Mouse (Mus musculus): ENCODE measurements around the gene Dusp3.
A peak's percentile ranks its signal among the peaks of the same experiment; 100 is the strongest.
"Not testable (repeated sequence)": the region's sequence is repeated elsewhere in the genome, so short reads cannot be mapped to it uniquely, and the experiment has no call there.

Dusp3 gene

DNA sequence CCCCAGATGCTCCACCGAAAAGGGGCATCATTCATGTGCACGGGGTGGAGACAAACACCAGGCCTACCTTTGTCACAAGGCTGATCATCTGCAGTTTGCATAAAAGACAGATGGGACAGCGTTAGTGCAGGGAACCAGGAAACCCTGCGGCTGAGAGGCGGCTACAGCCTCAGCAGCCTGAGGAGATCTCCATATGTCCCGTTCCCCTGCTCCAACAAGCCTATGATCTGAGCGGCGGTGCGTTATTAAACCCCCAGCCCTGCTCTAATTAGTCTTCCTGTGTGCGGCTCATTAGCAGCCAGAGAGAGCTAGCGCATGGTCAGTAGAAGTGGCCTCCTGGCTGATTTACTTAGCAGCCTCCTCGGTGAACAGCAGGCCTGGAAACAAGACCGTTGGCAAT is 23.3 kb upstream of the Dusp3 start:
- peak in 1 of 2 experiments; percentile 56 for DNase-seq (ENCODE audit: low spot score in 2 of 2)

DNA sequence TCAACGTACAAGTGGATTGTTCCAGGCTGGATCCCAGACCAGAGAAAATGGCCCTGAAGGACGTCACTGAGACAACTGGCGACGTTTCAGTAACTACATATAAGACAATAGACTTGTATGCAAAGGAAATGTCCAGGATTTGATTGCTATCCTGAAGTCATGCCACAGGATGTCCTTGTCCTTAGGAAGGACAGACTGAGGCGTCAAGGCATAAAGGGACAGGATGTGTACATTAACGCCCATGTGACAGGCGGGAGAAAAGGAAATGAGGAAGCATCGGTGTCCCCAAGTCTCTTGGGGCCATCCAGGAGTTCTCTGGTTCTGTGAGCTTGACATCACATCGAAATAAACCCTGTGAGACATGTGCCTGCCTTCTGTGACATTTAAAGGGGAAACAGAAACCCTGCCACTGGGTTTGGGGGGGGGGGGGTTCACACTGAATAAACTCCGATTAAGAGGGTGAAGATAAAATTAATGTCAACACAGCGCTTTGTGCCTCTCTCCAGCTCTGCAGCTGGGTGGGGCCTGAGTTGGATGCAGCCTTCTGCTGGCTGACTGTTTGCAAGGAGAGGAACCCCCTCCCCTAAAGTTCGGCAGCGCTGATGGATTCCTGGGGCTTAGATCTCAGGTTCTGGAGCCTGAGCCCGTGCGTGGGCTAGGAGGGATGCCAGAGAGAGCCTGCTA is 22.3 kb upstream of the Dusp3 start:
- DNase-seq (ENCODE audit: low spot score in 2 of 2) = no peak

DNA sequence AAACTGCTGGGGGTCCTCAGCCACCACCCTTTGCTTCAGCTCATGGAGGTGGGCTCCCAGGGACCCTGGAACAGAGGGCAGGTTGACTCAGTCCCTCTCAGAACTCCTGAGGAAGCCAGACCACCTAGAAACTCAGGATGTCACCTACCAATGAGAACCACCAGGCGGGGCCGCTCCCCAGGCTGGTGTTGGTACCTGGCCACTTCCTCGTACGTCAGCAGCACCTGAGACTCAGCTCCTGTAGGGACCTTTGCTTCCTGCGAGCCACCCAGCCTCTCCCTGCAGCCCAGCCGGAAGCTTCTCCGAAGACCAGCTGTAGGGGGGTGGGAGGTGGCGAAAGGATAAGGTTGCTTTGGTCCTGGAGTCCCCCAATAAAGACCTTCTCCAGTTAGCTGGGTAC is 21.6 kb upstream of the Dusp3 start:
- DNase-seq (ENCODE audit: low spot score in 2 of 2) = no peak

DNA sequence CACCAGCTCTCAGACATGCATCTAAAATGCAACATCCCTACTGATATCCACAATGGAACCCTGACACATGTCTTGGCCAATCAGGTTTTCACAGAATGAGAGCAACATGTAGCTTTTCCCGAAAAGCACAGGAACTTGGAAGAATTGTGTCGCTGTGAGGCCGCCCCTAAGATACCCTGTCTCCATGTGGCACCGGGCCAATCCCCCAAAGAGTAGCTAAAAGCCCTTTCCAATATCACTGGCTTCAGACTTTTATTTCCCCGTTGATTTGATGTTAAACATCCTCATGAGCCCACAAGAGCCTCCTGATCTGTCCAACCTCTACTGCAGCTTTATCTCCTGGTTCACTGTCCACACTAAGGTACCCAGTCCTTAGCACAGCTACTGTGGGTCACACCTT is 19.9 kb upstream of the Dusp3 start:
- no peak for DNase-seq (ENCODE audit: low spot score in 2 of 2)

DNA sequence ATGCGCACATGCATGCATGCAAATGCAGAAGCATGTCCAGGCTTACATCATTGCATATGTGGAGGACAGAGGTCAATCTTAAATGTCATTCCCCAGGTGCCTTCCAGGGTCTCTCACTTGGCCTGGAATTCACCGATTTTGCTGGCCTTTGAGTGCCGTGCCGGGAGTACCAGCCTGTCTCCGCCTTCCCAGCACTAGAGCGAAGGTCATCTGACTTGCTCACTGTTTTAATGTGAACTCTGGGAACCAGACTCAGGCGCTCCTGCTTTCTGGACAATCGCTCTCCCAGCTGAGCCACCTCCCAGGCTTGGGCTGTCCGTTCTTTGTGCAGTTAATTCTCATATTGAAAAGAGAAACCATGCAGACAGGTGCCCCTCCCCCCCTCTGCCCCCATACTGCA is 19.5 kb upstream of the Dusp3 start:
- DNase-seq (ENCODE audit: low spot score in 2 of 2) = no peak

DNA sequence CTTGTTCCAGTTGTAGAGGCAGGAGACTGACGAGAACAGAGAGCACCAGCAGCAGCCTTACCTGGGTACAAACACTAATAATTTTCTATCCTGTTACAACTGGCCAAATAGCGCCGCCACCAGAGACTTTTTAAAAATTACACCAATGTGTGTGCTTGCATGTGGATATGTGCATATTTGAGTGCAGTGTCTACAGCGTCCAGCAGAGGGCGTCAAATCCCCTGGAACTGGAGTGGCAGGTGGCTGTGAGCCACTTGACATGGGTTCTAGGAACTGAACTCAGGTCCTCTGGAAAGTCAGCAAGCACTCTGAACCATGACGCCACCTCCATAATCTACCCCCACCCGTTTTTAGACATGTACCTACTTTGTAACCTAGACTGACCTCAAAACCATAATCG is 17.4 kb upstream of the Dusp3 start:
- DNase-seq (ENCODE audit: low spot score in 2 of 2) = no peak

DNA sequence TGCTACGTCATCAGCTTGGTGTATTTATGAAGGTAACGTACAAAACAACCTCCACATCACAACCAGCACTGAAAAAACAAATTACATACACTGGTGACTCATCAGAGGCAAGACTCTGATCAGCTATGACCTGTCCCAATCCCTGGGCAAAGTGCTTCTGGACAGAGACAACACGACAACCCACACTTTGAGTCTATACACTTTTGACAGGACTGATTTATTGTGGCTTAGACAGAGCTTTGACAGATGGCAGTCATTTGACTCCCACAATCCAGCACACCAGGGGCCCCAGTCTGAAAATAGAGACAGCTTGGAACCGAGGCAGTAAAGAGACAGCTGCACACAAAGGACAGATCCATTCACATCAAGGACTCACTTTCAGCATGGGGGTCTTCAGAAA is 12.7 kb upstream of the Dusp3 start:
- DNase-seq (ENCODE audit: low spot score in 2 of 2) = no peak

DNA sequence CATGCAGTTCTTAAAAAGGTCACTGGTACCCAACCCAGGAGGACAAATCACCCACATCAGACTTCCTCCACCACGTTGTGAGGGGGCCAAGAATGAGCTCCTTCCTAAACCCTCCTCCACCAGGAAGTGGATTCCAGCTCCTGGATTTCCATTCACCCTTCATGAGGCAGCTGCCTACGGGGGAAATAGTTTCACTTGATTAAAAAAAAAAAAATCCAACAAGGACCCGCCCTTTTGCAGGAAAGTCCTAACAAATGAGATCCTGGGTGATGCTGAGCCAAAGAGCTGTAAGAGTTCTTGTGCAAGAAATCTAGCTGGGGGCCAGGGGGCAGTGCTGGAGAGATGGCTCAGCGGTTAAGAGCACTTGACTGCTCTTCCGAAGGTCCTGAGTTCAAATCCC is 11.4 kb upstream of the Dusp3 start:
- DNase-seq (ENCODE audit: low spot score in 2 of 2) = peak; percentile 52 to 64

DNA sequence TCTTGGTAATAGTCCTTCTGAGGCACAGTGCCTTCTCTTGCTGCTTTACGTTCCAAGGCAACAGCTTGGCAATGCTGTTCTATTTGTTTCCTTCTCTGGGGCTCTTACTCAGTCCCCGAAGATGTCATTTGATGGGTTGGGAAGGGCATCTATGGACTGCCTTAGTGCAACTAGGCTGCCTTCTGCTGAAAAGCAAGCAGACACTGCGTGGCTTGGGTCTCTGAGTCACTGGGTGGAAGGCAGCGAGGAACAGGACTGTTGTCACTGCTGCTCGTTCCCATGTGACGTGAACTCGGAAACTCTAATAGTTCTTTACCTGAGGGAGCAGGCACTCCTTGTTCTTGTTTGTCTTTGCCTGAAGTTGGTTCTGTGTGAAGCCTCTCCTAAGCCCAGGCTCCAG is 9.1 kb upstream of the Dusp3 start:
- no peak for DNase-seq (ENCODE audit: low spot score in 2 of 2)

DNA sequence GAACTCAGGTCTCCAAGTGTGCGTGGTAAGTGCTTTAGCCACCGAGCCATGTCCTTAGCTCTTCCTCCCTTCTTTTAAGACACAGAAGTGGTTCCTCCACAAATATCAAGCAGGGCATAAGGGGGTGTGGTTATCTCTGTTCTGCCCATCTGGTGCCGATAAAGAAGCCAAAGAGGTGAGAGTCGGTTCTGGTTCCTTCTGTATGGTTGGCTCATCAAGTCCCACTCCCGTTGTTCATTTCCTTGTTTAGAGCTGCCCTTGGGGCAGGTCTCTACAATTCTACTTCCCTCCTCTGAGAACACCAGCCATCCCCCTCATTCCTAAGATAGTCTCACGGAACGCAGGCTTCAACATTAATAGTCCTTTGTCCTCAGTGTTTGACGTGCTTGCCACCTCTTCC is 7.3 kb upstream of the Dusp3 start:
- DNase-seq (ENCODE audit: low spot score in 2 of 2) = no peak

DNA sequence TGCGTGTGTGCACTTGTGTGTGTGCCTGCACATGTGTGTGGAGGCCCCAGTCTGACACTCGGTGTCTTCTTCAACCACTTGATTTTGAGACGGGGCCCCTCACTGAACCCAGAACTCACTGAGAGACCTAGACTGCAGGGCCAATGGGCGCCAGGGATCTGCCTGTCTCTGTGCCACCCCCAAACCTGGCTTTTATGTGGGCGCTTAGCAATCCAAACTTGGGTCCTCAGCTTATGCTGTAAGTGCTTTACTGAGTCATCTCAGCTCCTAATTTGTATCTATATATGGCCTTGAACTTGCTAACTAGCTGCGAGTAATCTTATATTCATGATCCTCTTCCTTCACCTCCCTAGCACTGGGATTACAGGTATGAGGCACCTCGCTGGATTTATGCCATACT is 5.6 kb upstream of the Dusp3 start:
- DNase-seq (ENCODE audit: low spot score in 2 of 2) = no peak

DNA sequence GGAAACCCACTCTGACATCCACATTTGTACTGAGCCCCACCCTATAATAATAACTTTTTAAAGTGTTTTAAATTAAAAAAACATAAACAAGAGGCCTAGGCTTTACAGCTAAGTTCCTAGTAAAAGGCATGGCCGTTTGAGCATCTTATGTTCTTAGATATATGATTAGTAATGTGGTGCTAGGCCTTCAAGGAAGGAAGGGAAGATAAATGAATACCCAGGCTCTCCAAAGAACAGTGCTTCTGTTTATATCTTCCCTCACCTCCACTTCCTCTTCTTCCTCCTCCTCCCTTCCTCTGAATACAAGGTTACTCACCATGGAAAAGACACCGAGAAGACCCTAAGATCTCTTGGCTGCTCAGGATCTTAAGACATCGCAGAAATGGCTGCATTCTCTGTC is 5.0 kb upstream of the Dusp3 start:
- no peak for DNase-seq (ENCODE audit: low spot score in 2 of 2)

DNA sequence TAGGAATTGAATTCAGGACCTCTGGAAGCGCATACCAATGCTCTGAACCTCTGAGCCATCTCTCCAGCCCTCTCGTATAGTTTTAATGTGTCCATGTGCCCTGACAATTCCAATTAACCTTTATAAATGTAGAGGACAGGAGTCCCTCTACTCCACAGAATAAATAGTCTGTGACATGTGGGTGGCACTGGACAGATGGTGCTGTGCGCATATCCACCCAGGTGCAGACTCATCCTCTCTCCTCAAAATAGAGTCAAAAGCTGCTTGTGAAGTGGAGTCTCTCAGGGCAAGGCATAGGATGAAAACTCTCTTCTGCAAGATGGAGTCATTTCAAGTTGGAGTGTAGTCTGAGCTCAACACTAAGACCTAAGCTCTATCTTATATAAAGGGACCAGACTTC is 3.4 kb upstream of the Dusp3 start:
- no peak for DNase-seq (ENCODE audit: low spot score in 2 of 2)

DNA sequence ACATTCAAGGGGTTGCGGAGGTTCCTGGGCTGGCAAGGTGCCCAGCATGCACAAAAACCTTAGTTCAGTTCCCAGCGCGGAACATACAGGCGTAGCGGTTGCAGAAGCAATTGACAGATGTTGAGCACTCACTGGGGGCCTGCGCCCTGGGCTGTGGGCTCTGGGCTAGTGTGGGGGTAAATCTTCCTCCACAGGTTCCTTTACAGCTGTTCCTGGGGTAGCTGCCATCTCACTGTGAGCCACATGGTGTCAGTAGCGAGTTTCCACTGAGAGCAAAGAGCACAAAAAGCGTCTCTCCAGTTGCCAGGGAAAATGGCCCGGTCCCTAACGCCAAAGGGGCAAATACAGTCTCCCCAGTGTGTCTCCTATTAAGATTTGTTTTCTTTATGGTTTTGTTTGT is 823 bp downstream of the Dusp3 start:
- DNase-seq (ENCODE audit: low spot score in 2 of 2) = peak; percentile 80 to 89

DNA sequence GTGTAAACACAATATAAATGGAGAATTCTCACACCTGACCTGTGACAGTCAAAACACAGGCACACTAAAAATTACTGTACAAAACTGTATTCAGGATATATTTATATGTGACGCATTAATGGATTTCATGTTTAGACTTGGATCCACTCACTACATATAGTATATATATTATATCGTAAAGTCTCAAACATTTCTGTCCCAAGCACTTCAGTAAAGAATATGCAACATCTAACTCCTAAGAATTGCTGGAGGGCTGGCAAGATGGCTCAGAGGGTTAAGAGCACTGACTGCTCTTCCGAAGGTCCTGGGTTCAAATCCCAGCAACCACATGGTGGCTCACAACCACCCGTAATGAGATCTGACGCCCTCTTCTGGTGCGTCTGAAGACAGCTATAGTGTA is 1.4 kb downstream of the Dusp3 start:
- DNase-seq (ENCODE audit: low spot score in 2 of 2) = not testable (repeated sequence)

DNA sequence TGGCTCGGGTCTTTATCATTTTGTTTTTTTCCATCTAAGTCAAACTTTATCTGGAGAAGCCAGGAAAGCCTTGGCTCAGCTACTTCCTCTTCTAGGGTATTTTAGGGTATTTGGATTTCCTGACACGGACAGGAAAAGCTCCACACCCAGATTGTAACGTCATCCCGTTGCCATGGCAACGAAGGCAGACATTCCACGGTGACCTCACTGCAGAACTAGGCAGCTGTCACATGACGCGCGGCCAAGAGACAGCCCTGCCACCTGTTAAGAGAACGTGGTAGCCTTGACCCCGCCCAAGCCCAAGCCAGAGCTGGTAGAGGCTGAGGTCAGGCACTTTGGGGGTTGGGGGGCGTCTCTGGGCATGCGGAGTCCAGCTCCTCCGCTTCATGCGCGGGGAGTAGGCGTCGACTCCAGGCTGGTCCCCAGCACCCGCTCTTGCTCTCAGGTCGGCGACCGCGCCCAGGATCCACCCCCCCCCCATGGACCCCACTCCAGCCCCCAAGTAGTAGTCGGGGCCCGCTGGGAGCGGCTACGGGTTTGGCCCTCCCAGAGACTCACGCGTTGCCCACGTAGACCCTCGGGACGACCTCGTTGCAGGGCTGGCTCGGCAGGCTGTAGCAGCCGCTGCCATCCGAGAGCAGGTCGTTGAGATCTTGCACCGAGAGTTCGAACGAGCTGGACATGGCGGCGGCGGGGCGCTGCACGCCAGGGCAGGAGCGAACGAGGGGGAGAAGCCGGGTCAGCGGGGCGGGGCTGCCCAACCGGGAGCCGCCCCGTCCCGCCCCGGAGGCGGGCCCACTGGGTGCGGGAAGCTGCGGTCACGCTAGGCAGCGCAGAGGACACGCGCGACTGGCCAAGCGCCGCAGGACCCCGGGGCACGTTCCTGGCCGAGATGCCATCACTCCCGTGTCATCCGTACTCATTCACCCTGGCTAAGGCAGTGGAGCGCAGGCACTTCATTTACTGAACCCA is 2.5 kb downstream of the Dusp3 start, which contains the start of gene Cfap97d1:
TSS of gene Cfap97d1 (plus strand) at position 226 of the 972 bp plus-strand sequence.
- peak; percentile 98 for DNase-seq (ENCODE audit: low spot score in 2 of 2)

DNA sequence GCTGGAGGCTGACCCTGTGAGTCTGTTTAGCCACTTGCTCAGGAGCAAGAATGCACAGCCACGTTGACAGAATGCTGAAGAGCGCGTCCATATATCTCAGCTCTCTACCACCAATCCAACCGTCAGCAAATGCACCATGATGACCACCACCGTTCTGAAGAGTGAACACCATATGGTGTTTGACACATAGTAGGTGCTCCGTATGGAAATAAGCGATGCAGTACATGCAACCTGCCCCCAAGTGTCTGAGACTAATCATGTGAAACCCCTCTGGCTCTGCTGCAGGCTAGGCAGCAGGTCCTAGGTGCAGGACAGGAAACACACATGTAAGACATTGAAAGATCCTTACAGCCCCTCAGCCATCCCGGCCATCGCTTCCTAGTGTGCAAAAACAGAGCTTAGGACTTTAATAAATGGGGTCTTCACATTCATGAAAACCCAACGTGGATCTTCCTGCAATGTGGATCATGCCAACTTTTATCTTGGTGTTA is 3.3 kb downstream of the Dusp3 start:
- DNase-seq (ENCODE audit: low spot score in 2 of 2) = peak in 1 of 2 experiments; percentile 22

DNA sequence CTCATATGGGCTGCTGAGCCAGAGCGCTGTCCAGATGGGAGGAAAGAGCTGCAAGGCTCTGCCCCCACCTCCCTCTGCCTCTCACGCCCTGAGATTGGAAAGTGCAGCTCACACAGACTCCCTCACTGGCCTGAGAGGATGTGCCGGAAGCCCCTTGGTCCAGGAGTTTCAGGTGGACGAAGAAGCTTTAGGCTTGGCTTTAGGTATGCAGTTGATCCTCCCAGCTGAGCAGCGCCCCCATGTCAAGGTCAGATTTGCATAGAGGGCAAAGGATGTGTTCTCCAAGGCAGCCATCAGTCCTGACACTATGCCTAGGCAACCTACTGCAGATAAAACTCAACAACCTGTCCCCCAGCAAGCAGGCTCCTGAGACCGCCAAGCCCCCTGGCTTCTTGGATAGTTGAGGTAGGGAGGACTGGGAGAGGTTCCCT is 3.8 kb downstream of the Dusp3 start:
- peak; percentile 50 to 58 for DNase-seq (ENCODE audit: low spot score in 2 of 2)

DNA sequence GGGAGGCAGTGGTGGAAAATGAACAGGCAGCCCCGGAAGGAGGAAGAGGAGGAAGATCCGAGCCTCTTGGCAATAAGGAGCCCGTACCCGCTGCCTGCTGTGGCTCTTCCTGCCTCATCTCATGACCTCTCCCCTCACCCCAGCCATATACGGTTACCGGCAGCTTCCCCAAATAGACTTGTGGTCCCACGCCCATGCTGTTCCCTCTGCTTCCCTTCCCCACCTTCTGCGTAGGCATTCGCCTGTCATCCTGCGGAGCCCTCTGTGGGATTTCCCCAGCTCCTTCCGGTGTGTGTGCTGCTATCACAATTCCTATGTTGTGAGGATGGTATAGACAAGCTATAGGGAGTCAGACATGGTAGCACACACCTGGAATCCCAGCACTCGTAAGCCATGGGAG is 5.0 kb downstream of the Dusp3 start:
- peak; percentile 46 to 66 for DNase-seq (ENCODE audit: low spot score in 2 of 2)

DNA sequence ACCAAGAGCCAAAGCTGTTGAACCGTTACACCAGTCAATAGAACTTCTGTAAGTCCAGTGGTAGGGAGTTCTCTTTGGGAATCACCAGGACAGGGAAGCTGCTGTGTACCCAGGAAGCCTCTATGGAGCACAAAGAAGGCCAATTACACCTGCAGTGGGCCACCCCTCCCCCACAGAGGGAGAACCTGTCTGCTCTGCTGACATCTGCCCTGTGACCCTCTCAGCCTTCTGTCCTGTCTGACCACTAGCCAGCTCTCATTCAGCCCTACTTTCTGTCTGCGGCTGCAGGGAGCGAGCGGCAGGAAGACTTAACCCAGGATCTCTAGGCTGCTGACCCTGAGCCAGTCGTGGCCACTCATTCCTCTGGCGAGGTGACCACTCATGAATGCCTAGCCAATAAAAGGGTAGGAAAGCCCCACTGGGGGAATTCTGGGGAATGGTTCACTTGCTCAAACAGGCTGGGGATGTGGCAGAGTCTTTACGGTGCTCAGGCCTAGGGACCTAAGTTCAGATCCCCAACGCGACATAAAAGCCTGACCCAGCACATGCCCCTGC is 6.1 kb downstream of the Dusp3 start:
- DNase-seq (ENCODE audit: low spot score in 2 of 2) = no peak

DNA sequence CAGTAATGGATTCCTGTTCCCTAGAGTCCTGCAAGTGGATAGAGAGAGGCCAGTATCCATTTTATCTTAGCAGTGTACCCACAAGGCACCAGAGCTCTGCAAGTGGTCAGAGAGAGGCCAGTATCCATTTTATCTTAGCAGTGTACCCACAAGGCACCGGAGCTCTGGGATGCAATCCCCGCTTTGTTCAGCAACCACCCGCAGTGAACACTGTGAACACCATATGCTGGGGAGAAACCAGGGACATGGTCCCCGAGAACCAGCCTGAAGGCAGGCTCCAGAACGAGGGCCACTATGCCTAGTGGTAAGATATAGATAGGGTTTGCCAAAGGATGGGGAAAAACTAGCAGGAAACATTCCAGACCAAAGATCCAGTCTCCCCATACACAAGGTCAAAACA is 7.7 kb downstream of the Dusp3 start:
- DNase-seq (ENCODE audit: low spot score in 2 of 2) = no peak

DNA sequence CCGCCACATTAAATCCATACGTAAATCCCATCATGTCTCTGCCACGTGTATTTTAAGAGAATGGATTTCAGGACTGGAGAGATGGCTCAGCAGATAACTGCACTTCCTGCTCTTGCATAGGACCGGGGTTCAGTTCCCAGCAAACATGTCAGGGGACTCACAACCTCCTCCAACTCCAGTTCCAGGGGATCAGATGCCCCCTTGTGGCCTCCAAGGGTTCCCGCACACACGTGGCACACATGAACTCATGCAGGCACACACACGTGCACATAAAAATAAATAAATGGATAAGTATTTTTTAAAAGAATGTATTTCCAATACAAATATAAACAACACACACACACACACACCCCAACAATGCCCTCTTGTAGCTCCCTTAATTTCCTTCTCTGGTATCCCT is 9.9 kb downstream of the Dusp3 start:
- DNase-seq (ENCODE audit: low spot score in 2 of 2) = no peak

DNA sequence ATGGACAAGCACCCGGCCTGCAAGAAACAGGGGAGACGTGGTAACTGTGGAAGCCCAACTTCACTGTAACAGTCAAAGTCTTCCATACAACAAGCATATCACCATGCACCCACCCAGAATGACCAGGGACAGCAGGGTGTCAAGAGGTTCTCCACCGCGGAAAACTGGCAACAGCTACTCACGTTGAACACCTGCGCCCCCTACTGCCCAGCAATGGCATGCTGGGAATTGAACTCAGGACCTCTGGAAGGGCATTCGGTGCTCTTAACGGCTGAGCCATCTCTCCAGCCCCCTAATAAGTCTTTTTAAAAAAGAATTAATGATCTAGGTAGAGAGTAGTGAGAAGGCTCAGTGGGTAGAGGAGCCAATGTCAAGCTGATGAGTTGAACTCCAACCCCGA is 11.9 kb downstream of the Dusp3 start:
- DNase-seq (ENCODE audit: low spot score in 2 of 2) = no peak

Data from heart, adult 9 months (tissue).